Mouse (Mus musculus): ENCODE data around the gene Wnt7b.

The Wnt7b gene

GRCm38 (mm10) chr15:85601202-85601601 is 18.9 kb upstream of the Wnt7b start:
- no peak for DNase-seq (ENCODE audit: low read depth, low spot score)

GRCm38 (mm10) chr15:85600696-85601094 is 18.4 kb upstream of the Wnt7b start:
- no peak for DNase-seq (ENCODE audit: low read depth, low spot score)

- DNase-seq (ENCODE audit: low read depth, low spot score), result no peak
Measured at GRCm38 (mm10) chr15:85599887-85600695, 17.8 kb upstream of the Wnt7b start.

GRCm38 (mm10) chr15:85598984-85599886 is 17.0 kb upstream of the Wnt7b start:
- peak; percentile 34 for DNase-seq (ENCODE audit: low read depth, low spot score)

GRCm38 (mm10) chr15:85598443-85598842 is 16.2 kb upstream of the Wnt7b start:
- no peak for DNase-seq (ENCODE audit: low read depth, low spot score)

- DNase-seq (ENCODE audit: low read depth, low spot score), result no peak
Measured at GRCm38 (mm10) chr15:85597403-85597802, 15.1 kb upstream of the Wnt7b start.

GRCm38 (mm10) chr15:85592674-85593073 is 10.4 kb upstream of the Wnt7b start:
- DNase-seq (ENCODE audit: low read depth, low spot score), result no peak

- DNase-seq (ENCODE audit: low read depth, low spot score), result no peak
Measured at GRCm38 (mm10) chr15:85590831-85591230, 8.6 kb upstream of the Wnt7b start.

GRCm38 (mm10) chr15:85583504-85583903 is 1.2 kb upstream of the Wnt7b start:
- peak; percentile 52 for DNase-seq (ENCODE audit: low read depth, low spot score)

- DNase-seq (ENCODE audit: low read depth, low spot score), result peak; percentile 59
Measured at GRCm38 (mm10) chr15:85583024-85583423, 751 bp upstream of the Wnt7b start.

- no peak for DNase-seq (ENCODE audit: low read depth, low spot score)
Measured at GRCm38 (mm10) chr15:85581563-85582064, 659 bp downstream of the Wnt7b start.

GRCm38 (mm10) chr15:85580934-85581562 is 1.2 kb downstream of the Wnt7b start:
- no peak for DNase-seq (ENCODE audit: low read depth, low spot score)

- no peak for DNase-seq (ENCODE audit: low read depth, low spot score)
Measured at GRCm38 (mm10) chr15:85580483-85580882, 1.8 kb downstream of the Wnt7b start.

- no peak for DNase-seq (ENCODE audit: low read depth, low spot score)
Measured at GRCm38 (mm10) chr15:85577583-85578460, 4.5 kb downstream of the Wnt7b start.

GRCm38 (mm10) chr15:85576511-85577440 is 5.5 kb downstream of the Wnt7b start:
- no peak for DNase-seq (ENCODE audit: low read depth, low spot score)

- no peak for DNase-seq (ENCODE audit: low read depth, low spot score)
Measured at GRCm38 (mm10) chr15:85576110-85576509, 6.2 kb downstream of the Wnt7b start.

- DNase-seq (ENCODE audit: low read depth, low spot score), result no peak
Measured at GRCm38 (mm10) chr15:85574558-85574957, 7.7 kb downstream of the Wnt7b start.

GRCm38 (mm10) chr15:85574086-85574485 is 8.2 kb downstream of the Wnt7b start:
- DNase-seq (ENCODE audit: low read depth, low spot score), result no peak

- DNase-seq (ENCODE audit: low read depth, low spot score), result no peak
Measured at GRCm38 (mm10) chr15:85572619-85573254, 9.5 kb downstream of the Wnt7b start.

Data from CD4-positive helper T cell, adult 2 months (primary cell).